Mouse (Mus musculus) heart, embryonic 16.5 days (tissue): ENCODE measurements around the gene Flrt1. TPM values are rescaled to one million over a fixed set of nuclear protein-coding genes. Genes with fewer than 3 reads are reported as not detected.
A peak's percentile ranks its signal among the peaks of the same experiment; 100 is the strongest.

ENCODE experiments used
- ATAC-seq: fragments of 200-750 bp; cut with Nextera tagmentation; replicated peaks from 2 replicates; pipeline ENCODE4 v1.8.0; 2017; ENCODE audit warnings: moderate number of reproducible peaks; ENCODE audit not compliant: insufficient read depth, low FRiP score; ENCODE audit errors: extremely low read depth
- H3K27ac ChIP-seq: fragments of 300-500 bp; sonication (generic); 2 replicates; pipeline ENCODE4 v1.5.1; 2014; ENCODE audit warnings: mild to moderate bottlenecking, low read length, control low read depth, moderate library complexity
- H3K27me3 ChIP-seq: fragments of 300-500 bp; sonication (generic); 2 replicates; pipeline ENCODE4 v1.6.1; 2014; ENCODE audit warnings: low read length, mixed read lengths; ENCODE audit not compliant: control insufficient read depth, insufficient read depth
- H3K36me3 ChIP-seq: fragments of 300-500 bp; sonication (generic); 2 replicates; pipeline ENCODE4 v1.6.1; 2014; ENCODE audit not compliant: control insufficient read depth, insufficient read depth
- H3K4me1 ChIP-seq: fragments of 300-500 bp; sonication (generic); 2 replicates; pipeline ENCODE4 v1.6.1; 2014; ENCODE audit warnings: low read length, mixed read lengths; ENCODE audit not compliant: control insufficient read depth, insufficient read depth
- H3K4me2 ChIP-seq: fragments of 300-500 bp; sonication (generic); 2 replicates; pipeline ENCODE4 v1.6.1; 2014; ENCODE audit warnings: low read depth, mild to moderate bottlenecking, control low read depth, low read length
- H3K4me3 ChIP-seq: fragments of 300-500 bp; sonication (generic); 2 replicates; pipeline ENCODE4 v1.5.1; 2014; ENCODE audit warnings: mild to moderate bottlenecking, control low read depth, low read length
- H3K9ac ChIP-seq: fragments of 300-500 bp; sonication (generic); 2 replicates; pipeline ENCODE4 v1.6.1; 2014; ENCODE audit warnings: low read length, control low read depth
- H3K9me3 ChIP-seq: fragments of 300-500 bp; sonication (generic); replicated peaks from 2 replicates; pipeline ENCODE4 v1.6.1; 2016; ENCODE audit warnings: low read length; ENCODE audit not compliant: control insufficient read depth
- WGBS: fragments of 180-500 bp; shearing (Covaris S2); extraction: QIAGEN DNeasy Blood & Tissue Kit; methylation state at CpG from one replicate; pipeline ENCODE4 v1.1.7; 2014; 5-methylcytosine and 5-hydroxymethylcytosine counted together
- polyA plus RNA-seq: library from polyadenylated mRNA; unstranded; fragments of >200 nt; fragmentation: Nextera tagmentation; extraction: Ambion mirVana; gene quantifications from 2 replicates; pipeline ENCODE4 v1.2.1, GENCODE M21; 2015

Flrt1 gene
- polyA plus RNA-seq, 1 experiment from 2014 or later, result 1.9 TPM

- no peak for ATAC-seq
- 78% methylated on average over 3 of the region's 3 CpGs for WGBS
These were observed 5.8 kb downstream of the Flrt1 start for GRCm38 (mm10) chr19:7099620-7100155.

GRCm38 (mm10) chr19:7092756-7093155, 12.8 kb downstream of the Flrt1 start:
- H3K27ac ChIP-seq, result no peak overlapping the region
- no peaks in the 10 kb centered on the region for H3K9me3 ChIP-seq
- 58% methylated on average over 5 of the region's 5 CpGs for WGBS
- peaks cover 17% of the 10 kb centered on the region for H3K4me1 ChIP-seq
- no peak for ATAC-seq
- no peak overlapping the region for H3K9ac ChIP-seq
- no peak overlapping the region for H3K4me3 ChIP-seq
- no peak overlapping the region for H3K4me2 ChIP-seq
- peaks cover 15% of the 10 kb centered on the region for H3K27me3 ChIP-seq
- H3K36me3 ChIP-seq, result no peaks in the 10 kb centered on the region

More at GRCm38 (mm10) chr19:7099620-7100155, 5.8 kb downstream of the Flrt1 start:
- Histone ChIP-seq H3K36me3 (no peaks in the 10 kb centered on the region), H3K9ac (no peak overlapping the region), H3K4me3 (no peak overlapping the region), H3K4me2 (no peak overlapping the region), H3K27ac (no peak overlapping the region), H3K27me3 (peaks cover 13% of the 10 kb centered on the region), H3K9me3 (no peaks in the 10 kb centered on the region), H3K4me1 (peaks cover 9% of the 10 kb centered on the region)

GRCm38 (mm10) chr19:7091448-7092050, 14.0 kb downstream of the Flrt1 start:
- H3K4me3 ChIP-seq, result no peak overlapping the region
- peaks cover 10% of the 10 kb centered on the region for H3K27me3 ChIP-seq
- no peaks in the 10 kb centered on the region for H3K36me3 ChIP-seq
- H3K4me2 ChIP-seq, result no peak overlapping the region
- ATAC-seq, result 0 out of 2 replicates have a peak, but pooled peaks have one; percentile 30
- peak overlapping the region; percentile 25 for H3K27ac ChIP-seq
- 68% methylated on average over 10 of the region's 10 CpGs for WGBS
- peaks cover 17% of the 10 kb centered on the region for H3K4me1 ChIP-seq
- H3K9me3 ChIP-seq, result no peaks in the 10 kb centered on the region
- no peak overlapping the region for H3K9ac ChIP-seq

- Histone ChIP-seq H3K27me3 (0 out of 2 replicates have a peak, but pooled peaks cover 3% of the 10 kb centered on the region), H3K27ac (peak overlapping the region; percentile 48), H3K4me2 (no peak overlapping the region), H3K4me3 (no peak overlapping the region), H3K9ac (no peak overlapping the region), H3K4me1 (peaks cover 17% of the 10 kb centered on the region), H3K9me3 (no peaks in the 10 kb centered on the region), H3K36me3 (no peaks in the 10 kb centered on the region)
- 43% methylated on average over 10 of the region's 10 CpGs for WGBS
- ATAC-seq, result no peak
These were observed 15.0 kb downstream of the Flrt1 start for GRCm38 (mm10) chr19:7090369-7091064.

GRCm38 (mm10) chr19:7089842-7090251, 15.7 kb downstream of the Flrt1 start:
- Histone ChIP-seq H3K4me3 (no peak overlapping the region), H3K9ac (no peak overlapping the region), H3K36me3 (no peaks in the 10 kb centered on the region), H3K27ac (peak overlapping the region; percentile 48), H3K9me3 (no peaks in the 10 kb centered on the region), H3K4me1 (peaks cover 17% of the 10 kb centered on the region), H3K27me3 (0 out of 2 replicates have a peak, but pooled peaks cover 3% of the 10 kb centered on the region), H3K4me2 (no peak overlapping the region)
- 0 out of 2 replicates have a peak, but pooled peaks have one; percentile 47 for ATAC-seq
- WGBS, result 66% methylated on average over 7 of the region's 7 CpGs

- Histone ChIP-seq H3K36me3 (no peaks in the 10 kb centered on the region), H3K4me2 (no peak overlapping the region), H3K4me1 (peaks cover 17% of the 10 kb centered on the region), H3K4me3 (no peak overlapping the region), H3K9me3 (no peaks in the 10 kb centered on the region), H3K27ac (no peak overlapping the region), H3K9ac (no peak overlapping the region; the same call in 1 of the 2 replicates), H3K27me3 (0 out of 2 replicates have a peak, but pooled peaks cover 3% of the 10 kb centered on the region)
- ATAC-seq, result no peak
- WGBS, result 69% methylated on average over 5 of the region's 5 CpGs
These were observed 16.5 kb downstream of the Flrt1 start for GRCm38 (mm10) chr19:7089050-7089449.

- Histone ChIP-seq H3K4me2 (no peak overlapping the region), H3K9me3 (no peaks in the 10 kb centered on the region), H3K27ac (no peak overlapping the region), H3K4me1 (peaks cover 19% of the 10 kb centered on the region), H3K9ac (no peak overlapping the region), H3K4me3 (no peak overlapping the region), H3K27me3 (0 out of 2 replicates have a peak, but pooled peaks cover 3% of the 10 kb centered on the region), H3K36me3 (no peaks in the 10 kb centered on the region)
- ATAC-seq, result no peak
- WGBS, result 34% methylated on average over 9 of the region's 9 CpGs
These were observed 17.0 kb downstream of the Flrt1 start for GRCm38 (mm10) chr19:7088558-7088957.

- Histone ChIP-seq H3K4me1 (peaks cover 13% of the 10 kb centered on the region), H3K36me3 (no peaks in the 10 kb centered on the region), H3K4me2 (no peak overlapping the region), H3K9me3 (no peaks in the 10 kb centered on the region), H3K27ac (no peak overlapping the region), H3K4me3 (no peak overlapping the region), H3K9ac (no peak overlapping the region), H3K27me3 (0 out of 2 replicates have a peak, but pooled peaks cover 3% of the 10 kb centered on the region)
- no peak for ATAC-seq
- WGBS, result 75% methylated on average over 15 of the region's 15 CpGs
These were observed 20.8 kb downstream of the Flrt1 start for GRCm38 (mm10) chr19:7084734-7085133.
